Mouse (Mus musculus) layer of hippocampus, postnatal 14 days (tissue): ENCODE results near the gene Col26a1. TPM values are rescaled to one million over a fixed set of nuclear protein-coding genes. Genes with fewer than 3 reads are reported as not detected.
A peak's percentile ranks its signal among the peaks of the same experiment; 100 is the strongest.

Experiments
- DNase-seq, 2 experiments: peaks; one replicate each; pipeline ENCODE4 v3.0.0; 2021 to 2022; ENCODE audit warnings: low spot score in 2 of 2, mixed read lengths in 1 of 2
- total RNA-seq, 2 experiments: library from RNA; stranded (reverse); gene quantifications; 2 replicates each; pipeline ENCODE4 v1.2.3; 2021

The Col26a1 gene
- total RNA-seq, 2 experiments from 2014 or later, result 12.0 to 13.8 TPM

DNA sequence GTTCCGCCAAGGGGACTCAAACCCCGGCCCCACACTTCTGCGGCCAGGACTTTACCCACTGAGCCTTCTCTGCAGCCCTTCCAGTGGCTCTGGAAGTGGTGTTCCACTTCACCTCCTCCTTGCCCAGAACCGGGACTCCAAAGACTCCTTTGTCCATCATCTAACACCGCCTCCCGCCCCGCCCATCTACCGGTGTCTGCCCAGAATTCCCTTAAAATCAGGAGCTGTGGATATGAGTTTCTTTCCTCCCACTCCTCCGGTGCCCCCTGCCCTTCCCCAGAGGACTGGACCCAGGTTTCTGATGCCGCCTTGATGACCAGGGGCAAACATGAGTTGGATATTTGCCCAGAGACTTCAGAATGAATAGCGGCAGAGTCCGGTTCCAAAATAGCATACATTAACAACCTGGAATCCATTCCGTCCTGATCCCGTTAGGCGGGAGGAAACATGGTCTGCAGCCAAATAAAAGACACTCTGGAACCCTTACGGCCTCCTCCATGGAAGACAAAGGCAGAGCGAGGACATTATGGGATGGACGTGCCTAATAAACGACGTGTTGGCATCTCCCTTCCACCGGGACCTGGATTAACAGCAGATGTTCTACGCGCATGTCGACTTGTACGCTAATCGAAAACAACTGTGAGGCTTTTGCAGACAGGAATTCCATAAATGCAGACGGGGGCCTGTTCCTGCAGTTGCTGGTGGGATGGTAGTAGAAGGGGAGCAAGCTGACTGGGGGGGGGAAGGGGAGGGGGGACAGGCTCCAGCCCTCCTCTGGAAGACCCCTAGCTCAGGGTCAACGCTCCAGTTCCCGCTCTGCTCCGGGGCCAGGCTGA lies 72.3 kb downstream of the Col26a1 start:
- DNase-seq, result no peak

- no peak for DNase-seq
Observed at GRCm38 (mm10) chr5:136806379-136807056, 76.5 kb downstream of the Col26a1 start.

DNA sequence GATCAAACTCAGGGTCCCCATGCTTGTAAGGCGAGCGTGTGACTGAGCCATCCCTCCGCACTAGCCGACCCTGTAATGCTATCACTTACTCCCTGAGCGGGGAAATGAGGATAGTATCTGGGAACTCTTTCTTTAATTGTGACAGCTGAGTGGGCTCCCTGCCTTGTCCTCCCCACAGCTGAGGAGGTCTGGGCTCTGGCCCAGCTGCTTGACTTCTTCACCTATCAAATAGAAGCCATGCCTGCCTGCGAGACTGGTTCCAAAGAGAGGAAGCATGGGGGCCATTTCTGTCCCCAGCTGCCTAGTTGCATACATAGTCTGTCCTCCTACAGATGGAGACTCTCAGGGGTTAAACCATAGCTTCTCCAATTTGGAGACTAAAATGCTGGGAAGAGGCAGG lies 78.0 kb downstream of the Col26a1 start:
- no peak for DNase-seq

GRCm38 (mm10) chr5:136804246-136804645 lies 78.8 kb downstream of the Col26a1 start:
- no peak for DNase-seq

GRCm38 (mm10) chr5:136802732-136803131 lies 80.3 kb downstream of the Col26a1 start:
- no peak for DNase-seq

GRCm38 (mm10) chr5:136796917-136797316 lies 86.1 kb downstream of the Col26a1 start:
- DNase-seq, result no peak

- no peak for DNase-seq
Observed at GRCm38 (mm10) chr5:136793807-136794206, 89.2 kb downstream of the Col26a1 start.

DNA sequence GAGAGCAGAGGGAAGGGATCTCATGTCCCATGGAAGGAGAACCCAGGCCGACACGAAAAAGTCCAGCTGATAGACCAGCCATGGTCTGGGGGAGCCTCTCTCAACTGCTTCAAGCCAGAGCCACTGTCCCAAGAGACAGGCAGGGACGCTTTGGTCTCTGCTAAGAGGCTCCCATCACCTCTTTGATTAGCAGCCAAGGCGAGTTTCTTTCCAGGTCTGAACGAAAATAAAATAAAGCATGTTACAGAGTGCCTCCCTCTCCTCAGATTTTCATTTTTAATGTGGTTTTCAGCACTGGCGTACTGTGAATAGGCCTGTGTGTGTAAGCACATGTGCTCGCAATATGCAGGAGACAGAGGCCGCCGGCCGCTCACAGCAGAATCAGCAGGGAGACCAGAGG lies 90.5 kb downstream of the Col26a1 start:
- no peak for DNase-seq

- DNase-seq, result no peak
Observed at GRCm38 (mm10) chr5:136791204-136791603, 91.8 kb downstream of the Col26a1 start.

- DNase-seq, result peak; percentile 89 to 95
Observed at GRCm38 (mm10) chr5:136790570-136791196, 92.3 kb downstream of the Col26a1 start.

GRCm38 (mm10) chr5:136784531-136784930 lies 98.5 kb downstream of the Col26a1 start:
- no peak for DNase-seq

DNA sequence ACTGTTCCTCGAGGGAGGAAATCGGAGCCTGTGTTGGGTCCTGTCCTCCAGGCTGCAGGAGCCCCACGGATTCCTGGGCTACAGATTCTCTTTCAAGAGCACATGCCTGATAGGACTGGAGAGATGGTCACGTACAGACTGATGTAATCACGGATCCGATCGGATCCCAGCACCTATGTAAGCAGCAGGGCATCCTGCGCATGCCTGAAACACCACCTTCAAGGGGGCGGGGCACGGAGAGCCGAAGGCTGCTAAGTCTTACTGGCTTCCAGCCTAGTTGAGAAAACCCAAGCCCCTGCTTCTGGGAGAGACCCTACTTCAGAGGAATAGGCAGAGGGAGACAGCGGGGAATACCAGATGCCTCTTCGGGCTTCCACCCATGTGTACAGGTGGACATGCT lies 100.4 kb downstream of the Col26a1 start:
- no peak for DNase-seq

DNA sequence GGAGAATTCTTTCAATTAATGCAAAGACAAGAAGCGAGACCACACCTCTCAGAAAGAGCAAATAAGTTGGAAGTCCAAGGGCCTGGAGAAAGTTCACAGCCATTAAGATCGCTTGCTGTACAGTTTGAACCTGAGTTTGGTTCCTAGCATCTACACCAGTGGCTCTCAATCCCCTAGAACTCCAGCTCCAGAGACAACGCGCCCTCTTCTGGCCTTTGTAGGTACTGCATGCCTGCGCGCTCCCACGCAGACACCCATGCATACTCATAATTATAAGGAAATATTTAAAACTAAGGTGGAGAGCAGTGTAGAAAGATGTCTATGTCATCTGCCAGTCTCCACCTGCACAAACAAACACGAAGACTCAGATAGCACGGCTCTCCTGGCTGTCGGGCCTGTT lies 102.5 kb downstream of the Col26a1 start:
- DNase-seq, result no peak

DNA sequence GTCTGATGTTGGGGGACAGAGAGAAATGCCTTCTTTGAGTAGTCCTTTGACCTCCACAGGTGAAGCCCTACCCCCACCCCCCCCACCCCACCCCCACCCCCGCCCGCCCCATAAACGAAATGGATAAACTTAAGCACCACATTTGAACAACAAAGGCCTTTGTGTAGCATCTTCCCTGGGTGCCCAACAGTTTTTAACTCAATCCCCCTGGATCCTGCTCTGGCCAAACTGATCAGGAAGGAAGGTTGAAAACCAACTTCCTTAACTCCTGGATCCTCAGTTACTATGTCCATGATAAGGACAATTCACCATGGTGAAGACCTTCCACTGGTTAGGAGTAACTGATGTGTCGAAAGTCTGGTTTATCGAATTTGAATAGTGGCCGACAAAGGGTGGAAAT lies 103.1 kb downstream of the Col26a1 start:
- DNase-seq, result no peak

GRCm38 (mm10) chr5:136775548-136775947 lies 107.5 kb downstream of the Col26a1 start:
- no peak for DNase-seq

GRCm38 (mm10) chr5:136773044-136774039 lies 109.7 kb downstream of the Col26a1 start:
- DNase-seq, result no peak

- no peak for DNase-seq
Observed at GRCm38 (mm10) chr5:136771132-136771531, 111.9 kb downstream of the Col26a1 start.

DNA sequence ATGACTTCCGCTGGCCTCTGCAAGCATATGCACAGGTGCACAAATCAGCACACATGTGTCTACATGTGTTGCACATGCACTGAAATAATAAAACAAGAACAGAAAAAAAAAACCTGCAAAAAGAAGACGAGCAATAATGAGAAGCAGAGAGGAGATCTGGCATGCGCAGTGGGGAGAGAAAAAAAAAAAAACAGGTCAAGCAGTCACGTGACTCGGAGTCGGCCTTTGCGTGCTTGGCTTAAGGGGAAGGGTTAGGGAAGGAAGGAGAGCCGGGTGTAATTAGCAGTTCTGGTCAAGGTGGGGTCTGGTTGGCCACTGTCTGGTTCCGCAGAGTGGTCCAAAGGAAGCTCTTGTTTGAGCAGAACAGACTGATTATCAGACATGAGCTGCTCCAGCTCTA lies 115.7 kb downstream of the Col26a1 start:
- no peak for DNase-seq

GRCm38 (mm10) chr5:136764157-136764669 lies 118.8 kb downstream of the Col26a1 start:
- no peak for DNase-seq

DNA sequence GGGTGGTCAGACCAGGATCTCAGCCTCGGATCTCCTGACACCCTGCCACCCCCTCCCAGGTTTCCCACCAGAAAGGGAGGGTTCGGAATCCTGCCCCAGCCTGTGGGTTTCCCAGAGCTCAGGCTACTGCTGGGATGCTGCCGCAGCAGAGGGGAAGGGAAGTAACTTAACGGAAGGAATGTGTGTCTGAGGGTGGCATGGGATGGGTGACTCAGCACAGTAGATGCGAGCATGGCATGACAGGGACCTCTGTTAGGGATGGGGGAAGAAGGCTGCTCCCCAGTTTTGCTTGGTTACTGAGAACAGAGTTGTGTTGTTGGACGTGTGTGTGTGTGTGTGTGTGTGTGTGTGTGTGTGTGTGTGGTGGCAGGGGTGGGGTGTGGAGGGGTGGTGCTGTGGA lies 122.7 kb downstream of the Col26a1 start:
- no peak for DNase-seq

DNA sequence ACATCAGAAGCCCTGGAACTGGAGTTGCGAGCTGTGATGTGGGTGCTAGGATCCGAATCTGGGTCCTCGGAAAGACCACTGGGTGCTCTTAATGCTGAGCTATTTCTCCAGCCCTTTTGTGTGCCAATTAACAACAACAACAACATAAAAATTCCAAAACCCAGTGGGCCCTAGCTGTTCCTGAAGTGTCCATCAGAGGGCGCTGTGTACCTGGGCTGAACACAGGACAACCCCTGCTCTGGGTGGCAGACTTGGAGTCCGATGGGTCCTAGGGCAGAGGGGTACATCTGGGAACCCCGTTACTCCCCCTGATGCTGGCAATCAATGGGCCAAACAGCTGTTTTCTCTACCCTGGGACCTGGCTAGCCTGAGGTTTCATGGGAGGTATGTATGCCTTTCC lies 123.2 kb downstream of the Col26a1 start:
- DNase-seq, result no peak
